Mouse (Mus musculus) regulatory T cell (primary cell): ENCODE measurements at regions not wholly inside any gene's neighbourhood (a gene's known extent, or its start where the extent isn't known, plus 50 kb on each side); places are given as distances from the start of the nearest gene placed in this dataset.

Experiments used
- in situ Hi-C: fragments of 300-600 bp; cut with MboI, MseI; formaldehyde crosslinking; loops from one replicate; pipeline ENCODE4 v1.15.1; 2025; ENCODE audit warnings: high pct_unique_total_duplicates

- in situ Hi-C loops: no loop called here
Measured at GRCm38 (mm10) chr4:87667556-87668154, 365.5 kb downstream of the Mllt3 start.

- in situ Hi-C loops: no loop called here
Measured at GRCm38 (mm10) chr4:87665149-87665548, 368.0 kb downstream of the Mllt3 start.

DNA sequence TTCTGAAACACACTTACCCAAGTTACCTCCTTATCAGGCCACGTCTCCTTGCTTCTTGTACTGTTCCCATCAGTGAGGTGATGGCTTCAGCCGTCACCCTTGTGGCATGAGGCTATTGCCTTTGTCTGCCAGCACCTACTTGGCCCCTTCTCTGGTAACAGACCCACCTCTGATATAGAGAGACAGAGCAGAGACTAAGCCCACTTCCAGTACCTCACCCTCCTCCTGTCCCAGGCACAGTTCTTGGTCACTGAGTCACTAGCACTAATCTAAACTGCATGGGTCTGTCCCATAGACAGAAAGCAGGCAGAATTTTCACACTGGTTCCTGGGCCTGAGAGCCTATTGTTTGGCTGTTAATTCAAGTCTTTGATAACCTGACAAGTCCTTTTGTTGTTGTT is 370.3 kb downstream of the Mllt3 start:
- in situ Hi-C loops: no loop called here

GRCm38 (mm10) chr4:87658316-87658715 is 374.8 kb downstream of the Mllt3 start:
- in situ Hi-C loops: no loop called here

GRCm38 (mm10) chr4:87657855-87658254 is 375.3 kb downstream of the Mllt3 start:
- in situ Hi-C loops: no loop called here

GRCm38 (mm10) chr4:87653440-87654165 is 379.6 kb downstream of the Mllt3 start:
- in situ Hi-C loops: no loop called here

- in situ Hi-C loops: no loop called here
Measured at GRCm38 (mm10) chr4:87652314-87652934, 380.7 kb downstream of the Mllt3 start.

- in situ Hi-C loops: no loop called here
Measured at GRCm38 (mm10) chr4:87651275-87651674, 381.9 kb downstream of the Mllt3 start.

DNA sequence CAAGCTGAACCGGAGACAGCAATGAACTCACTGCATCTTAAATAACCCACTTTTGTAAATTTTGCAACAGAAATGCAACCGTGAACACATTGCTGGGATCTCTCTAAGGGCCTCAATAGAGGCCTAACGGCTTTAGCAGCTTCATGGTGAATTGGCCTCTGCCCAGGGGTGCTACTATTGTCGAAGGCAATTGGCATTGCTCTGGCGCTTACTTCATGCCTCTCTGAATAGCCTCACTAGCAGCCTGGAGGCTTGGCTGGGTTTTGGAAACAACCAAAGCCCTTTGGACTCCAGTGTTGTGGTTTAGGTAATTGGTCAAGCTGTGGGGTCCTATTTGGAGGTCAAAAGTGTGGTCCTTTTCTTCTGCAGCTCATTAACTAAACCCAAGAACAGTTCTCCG is 382.3 kb downstream of the Mllt3 start:
- in situ Hi-C loops: no loop called here

DNA sequence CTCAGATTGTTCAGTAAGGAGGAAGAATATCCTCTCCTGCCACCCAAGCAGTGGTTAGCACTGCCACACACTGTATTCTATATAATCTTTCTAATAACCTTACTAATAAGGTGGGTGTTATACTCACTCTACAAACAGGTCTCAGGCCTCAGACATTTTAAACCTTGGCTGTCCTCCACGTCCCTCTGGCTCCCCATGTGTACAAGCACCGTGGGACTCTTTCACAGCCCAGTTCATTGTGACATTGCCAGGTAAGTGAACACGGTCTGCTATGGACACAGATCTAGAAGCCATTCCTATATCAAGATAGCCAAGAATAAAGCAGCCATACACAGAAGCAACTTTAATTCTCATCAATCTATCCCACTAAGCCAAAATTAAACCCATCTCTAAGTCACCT is 382.8 kb downstream of the Mllt3 start:
- in situ Hi-C loops: no loop called here

DNA sequence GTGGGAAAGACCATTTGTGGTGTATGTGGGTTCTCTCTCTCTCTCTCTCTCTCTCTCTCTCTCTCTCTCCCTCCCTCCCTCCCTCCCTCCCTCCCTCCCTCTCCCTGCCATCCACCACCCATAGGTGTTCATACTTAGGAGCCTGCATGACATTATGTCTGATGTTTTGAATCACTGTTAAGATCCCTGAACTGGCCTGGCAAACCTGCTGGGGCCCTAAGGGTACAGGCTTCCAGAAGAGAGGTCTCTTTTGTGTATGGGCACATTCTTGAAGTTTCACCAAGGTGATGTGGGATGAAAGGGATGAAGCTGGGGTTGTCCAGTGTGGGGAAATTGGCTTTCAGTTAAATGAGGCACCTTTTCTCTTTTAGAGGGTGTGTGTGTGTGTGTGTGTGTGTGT is 384.2 kb downstream of the Mllt3 start:
- in situ Hi-C loops: no loop called here

DNA sequence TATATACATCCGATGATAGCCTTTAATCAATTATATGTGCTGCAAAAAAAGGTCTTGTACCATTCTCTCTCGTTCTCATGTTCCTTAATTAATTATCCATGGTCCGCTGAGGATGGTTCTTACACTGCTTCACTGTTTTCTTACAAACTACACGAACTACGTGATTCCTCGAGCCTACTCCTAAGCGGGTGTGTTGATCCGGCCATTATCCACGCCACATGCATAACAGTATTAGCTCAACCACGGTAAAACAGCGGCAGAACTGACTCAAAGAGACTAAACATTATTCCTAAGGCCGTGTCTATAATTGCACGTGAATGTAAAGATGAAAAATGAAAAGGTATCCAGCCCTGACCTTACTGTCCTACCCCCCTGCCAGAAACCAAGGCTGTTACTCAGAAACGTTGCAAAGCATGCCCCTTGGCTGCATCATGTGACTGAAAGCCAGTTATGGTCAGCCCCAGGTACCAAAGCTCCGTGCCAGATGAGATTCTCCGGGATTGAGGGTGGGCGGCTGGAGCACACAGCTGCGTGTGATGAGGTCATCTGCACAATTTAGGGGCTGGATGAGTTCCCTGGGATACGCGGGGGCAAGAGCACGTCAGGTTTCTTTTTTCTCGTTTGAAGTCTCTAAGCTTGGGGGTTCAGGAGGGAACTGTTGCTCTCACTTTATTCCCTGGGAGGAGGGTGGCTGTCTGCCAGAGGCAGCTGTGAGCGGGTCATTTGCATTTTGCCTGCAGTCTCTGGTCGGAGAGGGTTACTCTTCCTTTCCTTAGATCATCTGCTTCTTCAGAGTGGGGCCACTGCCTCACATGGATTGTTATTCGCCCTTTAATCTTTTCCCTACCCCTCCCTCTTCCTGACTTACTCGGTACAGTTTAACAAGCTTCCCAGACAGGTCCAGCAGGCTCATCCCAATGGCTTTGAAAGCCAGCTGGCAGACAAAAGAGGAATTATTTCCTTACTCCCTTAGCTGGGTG is 384.9 kb downstream of the Mllt3 start:
- in situ Hi-C loops: no loop called here

GRCm38 (mm10) chr4:87642002-87642401 is 391.2 kb downstream of the Mllt3 start:
- in situ Hi-C loops: no loop called here

GRCm38 (mm10) chr4:87641551-87641950 is 391.6 kb downstream of the Mllt3 start:
- in situ Hi-C loops: no loop called here

DNA sequence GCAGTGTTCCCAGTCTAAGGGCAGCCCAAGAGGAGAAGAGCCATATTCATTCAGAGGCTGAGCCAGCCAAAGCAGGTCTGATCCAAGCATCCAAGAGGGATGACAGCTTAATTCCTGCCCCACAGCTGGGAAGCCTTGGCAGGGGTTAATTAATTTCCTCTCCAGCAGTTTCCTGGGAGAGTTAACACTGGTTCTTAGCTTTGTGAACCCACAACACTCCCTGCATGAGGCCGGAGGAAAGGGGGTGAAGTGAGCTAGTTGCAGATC is 394.9 kb downstream of the Mllt3 start:
- in situ Hi-C loops: no loop called here

DNA sequence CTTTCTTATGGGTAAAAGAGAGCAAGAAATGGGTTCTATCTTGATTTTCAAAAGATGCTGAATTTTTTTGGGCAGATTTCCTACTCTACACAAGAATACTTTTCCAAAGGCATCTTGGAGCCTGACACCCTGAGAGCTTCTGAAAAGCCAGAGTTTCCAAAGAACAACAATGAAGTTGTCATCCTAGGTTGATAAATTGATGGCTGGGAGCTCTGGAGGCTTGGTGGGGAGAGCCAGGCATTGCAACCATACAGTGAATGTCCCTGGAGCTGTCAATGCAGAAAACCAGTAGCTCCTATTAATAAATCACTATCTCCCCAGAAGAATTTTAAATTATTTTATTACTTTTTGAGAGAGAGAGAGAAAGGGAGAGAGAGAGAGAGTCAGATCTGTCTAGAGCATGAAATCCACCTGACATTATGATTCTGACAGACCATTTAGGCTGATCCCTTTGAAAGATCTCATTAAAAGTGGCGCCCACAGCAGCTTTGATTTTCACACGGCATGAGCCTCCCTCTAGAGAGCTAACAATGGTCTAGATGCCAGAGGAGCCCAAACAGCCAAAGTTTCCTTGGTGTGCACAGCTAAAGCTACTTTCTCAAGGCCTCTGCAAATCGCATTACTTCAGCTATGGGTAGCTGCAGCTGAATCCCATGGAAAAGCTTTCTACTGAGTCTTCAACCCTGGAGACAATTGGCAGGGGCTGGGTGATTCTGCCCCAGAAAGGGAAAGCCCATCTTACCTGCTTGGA is 395.4 kb downstream of the Mllt3 start:
- in situ Hi-C loops: no loop called here

DNA sequence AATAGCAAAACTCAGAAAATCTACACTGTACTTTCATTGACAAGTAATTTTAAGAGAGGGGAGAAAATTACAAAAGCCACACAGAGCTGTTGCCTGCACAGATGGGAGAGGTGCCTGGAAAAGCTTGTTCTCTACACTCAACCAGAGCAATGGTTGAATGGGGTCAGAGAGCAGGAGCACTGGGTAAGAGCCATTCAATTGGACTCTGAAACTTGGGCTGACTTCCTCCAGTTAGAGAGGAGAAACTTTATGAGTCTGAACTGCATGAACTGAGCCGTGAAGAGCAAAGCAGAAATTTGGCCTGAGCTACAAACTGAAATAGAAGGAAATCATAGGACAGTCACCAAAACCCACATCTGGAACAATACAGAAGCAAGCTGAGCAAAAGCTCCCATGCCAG is 380.8 kb upstream of the Slc24a2 start:
- in situ Hi-C loops: no loop called here

DNA sequence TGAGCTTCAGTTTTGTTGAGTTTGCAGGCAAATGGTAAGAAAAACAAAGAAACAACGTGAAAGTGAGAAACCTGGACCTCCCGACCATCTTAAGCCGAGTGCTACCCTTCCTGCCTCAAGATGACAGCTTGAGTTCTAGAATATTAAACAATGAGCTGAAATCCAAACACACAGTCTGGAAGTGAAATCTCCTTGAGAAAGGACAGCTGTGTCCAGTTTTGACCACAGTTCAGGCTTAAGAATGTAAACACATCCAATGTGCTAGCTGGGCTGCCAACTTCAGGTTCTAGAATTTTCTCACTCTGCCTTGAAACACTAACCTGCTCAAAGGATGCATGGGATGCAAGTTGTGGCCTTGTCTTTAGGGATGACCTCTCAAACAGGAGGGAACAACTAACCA is 363.4 kb upstream of the Slc24a2 start:
- in situ Hi-C loops: no loop called here

- in situ Hi-C loops: no loop called here
Measured at GRCm38 (mm10) chr4:87590797-87591196, 360.5 kb upstream of the Slc24a2 start.

GRCm38 (mm10) chr4:87578164-87578563 is 347.9 kb upstream of the Slc24a2 start:
- in situ Hi-C loops: no loop called here

- in situ Hi-C loops: no loop called here
Measured at GRCm38 (mm10) chr4:87570950-87571349, 340.7 kb upstream of the Slc24a2 start.
